7 mouse cellular contexts compared by ENCODE assay signal in the genomic region with DNA sequence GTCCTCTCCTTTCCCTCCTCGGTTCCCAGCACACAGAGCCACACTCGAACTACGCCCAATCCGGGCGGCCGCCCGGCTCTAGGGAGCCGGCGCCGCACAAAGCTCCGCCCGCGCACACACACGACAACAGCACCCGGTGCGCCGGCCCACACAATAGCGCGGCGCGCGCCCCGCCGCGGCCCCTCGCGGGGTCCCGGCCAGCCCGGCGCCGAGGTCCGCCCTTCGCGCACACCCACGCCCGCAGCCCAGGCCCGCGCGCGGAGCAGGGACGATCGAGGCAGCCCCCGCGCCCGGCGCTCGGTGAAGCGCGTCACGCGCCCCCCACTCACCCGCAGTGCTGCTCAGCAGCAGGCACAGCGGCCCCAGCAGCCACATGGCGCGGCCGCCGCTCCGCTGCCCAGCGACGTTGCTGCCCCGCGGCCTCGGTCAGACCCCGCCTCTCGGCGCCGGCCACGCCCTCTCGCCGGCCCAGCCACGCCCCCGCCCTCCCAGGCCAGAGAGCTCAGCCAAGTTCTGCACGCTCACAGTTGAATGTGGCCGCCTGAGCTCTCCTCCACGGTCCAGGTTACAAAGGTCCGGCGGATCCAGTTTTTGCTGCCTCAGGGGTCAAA. TPM values are rescaled to one million over a fixed set of nuclear protein-coding genes. Genes with fewer than 3 reads are reported as not detected.
DNase-seq lines count a peak whose midpoint lies in the region; ATAC-seq lines count a peak whose summit lies in the region.

A gene (minus strand): TSS at position 435 of the 611 bp plus-strand sequence.

- peak; percentile 96 for DNase-seq in adrenal gland, postnatal 14 days
- peak; percentile 91 for DNase-seq in embryonic facial prominence, embryonic 11.5 days (ENCODE audit: low spot score)
- peak; percentile 99 for DNase-seq in heart, adult 11 months
- peak; percentile 96 for DNase-seq in kidney, adult 18-20 months
- peak; percentile 98 for DNase-seq in limb, embryonic 10.5 days (ENCODE audit: low spot score)
- DNase-seq in skeletal muscle tissue, adult 2 months (ENCODE audit: low read depth, low spot score): peak; percentile 71

- H3K9me3 ChIP-seq in embryonic facial prominence, embryonic 11.5 days (replicated peaks; ENCODE audit: control insufficient read depth, low read length): no peaks in the 10 kb centered on the region
- no peaks in the 10 kb centered on the region for H3K9me3 ChIP-seq in limb, embryonic 10.5 days (replicated peaks)
- H3K9me3 ChIP-seq in midbrain, embryonic 12.5 days: no peaks in the 10 kb centered on the region

- no peaks in the 10 kb centered on the region for H3K27me3 ChIP-seq in embryonic facial prominence, embryonic 11.5 days (ENCODE audit: control insufficient read depth, insufficient read depth, low read length)
- H3K27me3 ChIP-seq in limb, embryonic 10.5 days (ENCODE audit: low read depth, poor library complexity, severe bottlenecking): no peaks in the 10 kb centered on the region
- no peaks in the 10 kb centered on the region for H3K27me3 ChIP-seq in midbrain, embryonic 12.5 days

- 0% methylated on average over 44 of the region's 77 CpGs for WGBS in embryonic facial prominence, embryonic 11.5 days
- WGBS in limb, embryonic 10.5 days: under 1% methylated on average over 76 of the region's 77 CpGs
- under 1% methylated on average over 72 of the region's 77 CpGs for WGBS in midbrain, embryonic 12.5 days

- H3K4me1 ChIP-seq in embryonic facial prominence, embryonic 11.5 days (ENCODE audit: control insufficient read depth, insufficient read depth, low read length): peaks cover 5% of the 10 kb centered on the region
- H3K4me1 ChIP-seq in limb, embryonic 10.5 days: peaks cover 41% of the 10 kb centered on the region
- H3K4me1 ChIP-seq in midbrain, embryonic 12.5 days: peaks cover 21% of the 10 kb centered on the region

- peak within 1 kb of the TSS; percentile 92 for H3K9ac ChIP-seq in embryonic facial prominence, embryonic 11.5 days (replicated peaks; ENCODE audit: low read length)
- peak within 1 kb of the TSS; percentile 89 for H3K9ac ChIP-seq in midbrain, embryonic 12.5 days (replicated peaks)

- peak within 1 kb of the TSS; percentile 87 for H3K27ac ChIP-seq in embryonic facial prominence, embryonic 11.5 days (replicated peaks; ENCODE audit: low read depth, low read length)
- H3K27ac ChIP-seq in limb, embryonic 10.5 days: peak within 1 kb of the TSS; percentile 97
- peak within 1 kb of the TSS; percentile 91 for H3K27ac ChIP-seq in midbrain, embryonic 12.5 days (replicated peaks)

- ATAC-seq in embryonic facial prominence, embryonic 11.5 days (replicated peaks; ENCODE audit: insufficient number of reproducible peaks, low FRiP score, low TSS enrichment, low read depth): peak; percentile 93
- ATAC-seq in midbrain, embryonic 12.5 days (ENCODE audit: low FRiP score, low read depth): peak; percentile 96

- peak within 1 kb of the TSS; percentile 76 for H3K4me3 ChIP-seq in embryonic facial prominence, embryonic 11.5 days (ENCODE audit: low read depth, low read length)
- peak within 1 kb of the TSS; percentile 78 for H3K4me3 ChIP-seq in limb, embryonic 10.5 days
- peak within 1 kb of the TSS; percentile 85 for H3K4me3 ChIP-seq in midbrain, embryonic 12.5 days

- peak within 1 kb of the TSS; percentile 77 for H3K4me2 ChIP-seq in embryonic facial prominence, embryonic 11.5 days (ENCODE audit: low read depth, low read length)
- H3K4me2 ChIP-seq in midbrain, embryonic 12.5 days (replicated peaks): peak within 1 kb of the TSS; percentile 87

- no peaks in the 10 kb centered on the region for H3K36me3 ChIP-seq in embryonic facial prominence, embryonic 11.5 days (replicated peaks; ENCODE audit: control insufficient read depth, insufficient read depth, low read depth, low read length)
- no peaks in the 10 kb centered on the region for H3K36me3 ChIP-seq in limb, embryonic 10.5 days
- no peaks in the 10 kb centered on the region for H3K36me3 ChIP-seq in midbrain, embryonic 12.5 days

RNA-seq across cellular contexts. Expression of the gene that starts here (rescaled TPM):
- 10.8 and 11.7 TPM in 2 replicates for total RNA-seq in adrenal gland, postnatal 14 days (2021)
- polyA plus RNA-seq in embryonic facial prominence, embryonic 11.5 days (2014; fragmentation: Nextera tagmentation; extraction: Ambion mirVana): 46.2 and 47.6 TPM in 2 replicates
- 60.3 and 64.1 TPM in 2 replicates for polyA plus RNA-seq in limb, embryonic 10.5 days (2016; fragmentation: Nextera tagmentation; extraction: Ambion mirVana)
- 58.8 and 60.0 TPM in 2 replicates for polyA plus RNA-seq in midbrain, embryonic 12.5 days (2016; fragmentation: Nextera tagmentation; extraction: Ambion mirVana)

Comparison
In these comparisons a context has a peak if more than half of its experiments do, and no peak if none do; other contexts are left out.
1. Peak in every context shown above with its lines: DNase-seq, ATAC-seq, H3K4me3 ChIP-seq and H3K27ac ChIP-seq.